Mouse (Mus musculus): ENCODE data around the gene Usp12. TPM values are rescaled to one million over a fixed set of nuclear protein-coding genes. Genes with fewer than 3 reads are reported as not detected.
"Not testable (repeated sequence)": the region's sequence is repeated elsewhere in the genome, so short reads cannot be mapped to it uniquely, and the experiment has no call there.

Gene Usp12
- polyA plus RNA-seq, 1 experiment from 2014 or later = 23.0 TPM

- no peaks in the 10 kb centered on the region for H3K9me3 ChIP-seq (ENCODE audit: low read length)
- WGBS = 59% methylated on average over 6 of the region's 6 CpGs
- no peaks in the 10 kb centered on the region; the same call in 1 of the 2 replicates for H3K4me1 ChIP-seq (ENCODE audit: insufficient read depth, low read length)
- H3K4me3 ChIP-seq (ENCODE audit: low read length) = no peak overlapping the region
- no peak overlapping the region for H3K4me2 ChIP-seq (replicated peaks; ENCODE audit: low read depth, low read length)
- no peak overlapping the region for H3K27ac ChIP-seq (ENCODE audit: low read length)
- H3K36me3 ChIP-seq (ENCODE audit: insufficient read depth, low read length) = peaks cover 19% of the 10 kb centered on the region
- no peak overlapping the region for H3K9ac ChIP-seq (replicated peaks; ENCODE audit: low read length)
- no peaks in the 10 kb centered on the region for H3K27me3 ChIP-seq (ENCODE audit: insufficient read depth, low read length)
- ATAC-seq (ENCODE audit: low FRiP score, low TSS enrichment) = peak; percentile 66; the same call in 1 of the 2 replicates
Measured at GRCm38 (mm10) chr5:146759159-146759558, 35.6 kb downstream of the Usp12 start.

DNA sequence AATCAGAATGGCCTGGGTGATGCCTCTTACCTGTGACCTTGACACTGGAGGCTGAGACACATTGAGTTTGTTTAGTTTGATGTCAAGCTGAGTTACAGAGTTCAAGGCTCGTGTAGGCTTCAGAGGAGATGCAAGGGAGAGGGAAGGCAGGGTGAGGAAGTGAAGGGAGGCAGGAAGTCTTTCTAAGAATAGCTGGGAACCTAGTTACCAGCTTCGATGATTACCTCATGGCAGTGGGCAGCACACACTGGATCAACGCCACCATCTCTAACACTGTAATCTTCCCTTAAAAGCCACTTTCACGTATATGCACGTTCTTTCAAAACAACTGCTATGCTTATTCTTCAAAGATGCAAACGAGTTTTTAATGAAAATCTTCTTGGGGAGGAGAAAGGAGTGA lies 36.9 kb downstream of the Usp12 start:
- no peak for ATAC-seq (ENCODE audit: low FRiP score, low TSS enrichment)
- Histone ChIP-seq H3K9me3 (ENCODE audit: low read length) (no peaks in the 10 kb centered on the region), H3K4me1 (ENCODE audit: insufficient read depth, low read length) (no peaks in the 10 kb centered on the region; the same call in 1 of the 2 replicates), H3K27me3 (ENCODE audit: insufficient read depth, low read length) (no peaks in the 10 kb centered on the region), H3K4me2 (replicated peaks; ENCODE audit: low read depth, low read length) (no peak overlapping the region), H3K27ac (ENCODE audit: low read length) (no peak overlapping the region), H3K4me3 (ENCODE audit: low read length) (no peak overlapping the region), H3K36me3 (ENCODE audit: insufficient read depth, low read length) (peaks cover 26% of the 10 kb centered on the region), H3K9ac (replicated peaks; ENCODE audit: low read length) (no peak overlapping the region)
- WGBS = 75% methylated on average over 6 of the region's 6 CpGs

- Histone ChIP-seq H3K4me3 (ENCODE audit: low read length) (no peak overlapping the region), H3K27ac (ENCODE audit: low read length) (no peak overlapping the region), H3K9me3 (ENCODE audit: low read length) (no peaks in the 10 kb centered on the region), H3K4me2 (replicated peaks; ENCODE audit: low read depth, low read length) (no peak overlapping the region), H3K9ac (replicated peaks; ENCODE audit: low read length) (no peak overlapping the region), H3K36me3 (ENCODE audit: insufficient read depth, low read length) (peaks cover 27% of the 10 kb centered on the region), H3K4me1 (ENCODE audit: insufficient read depth, low read length) (no peaks in the 10 kb centered on the region; the same call in 1 of the 2 replicates), H3K27me3 (ENCODE audit: insufficient read depth, low read length) (no peaks in the 10 kb centered on the region)
- WGBS = 74% methylated on average over 5 of the region's 5 CpGs
- ATAC-seq (ENCODE audit: low FRiP score, low TSS enrichment) = no peak
Measured at GRCm38 (mm10) chr5:146757316-146757715, 37.5 kb downstream of the Usp12 start.

GRCm38 (mm10) chr5:146753181-146753580 lies 41.6 kb downstream of the Usp12 start:
- ATAC-seq (ENCODE audit: low FRiP score, low TSS enrichment) = no peak
- H3K4me2 ChIP-seq (replicated peaks; ENCODE audit: low read depth, low read length) = no peak overlapping the region
- no peak overlapping the region for H3K4me3 ChIP-seq (ENCODE audit: low read length)
- H3K9ac ChIP-seq (replicated peaks; ENCODE audit: low read length) = no peak overlapping the region
- H3K36me3 ChIP-seq (ENCODE audit: insufficient read depth, low read length) = peaks cover 47% of the 10 kb centered on the region
- 94% methylated on average over 8 of the region's 8 CpGs for WGBS
- no peaks in the 10 kb centered on the region for H3K27me3 ChIP-seq (ENCODE audit: insufficient read depth, low read length)
- H3K9me3 ChIP-seq (ENCODE audit: low read length) = no peaks in the 10 kb centered on the region
- no peaks in the 10 kb centered on the region for H3K4me1 ChIP-seq (ENCODE audit: insufficient read depth, low read length)
- no peak overlapping the region for H3K27ac ChIP-seq (ENCODE audit: low read length)

GRCm38 (mm10) chr5:146750958-146751357 lies 43.8 kb downstream of the Usp12 start:
- no peak overlapping the region for H3K9ac ChIP-seq (replicated peaks; ENCODE audit: low read length)
- H3K4me1 ChIP-seq (ENCODE audit: insufficient read depth, low read length) = no peaks in the 10 kb centered on the region
- H3K27me3 ChIP-seq (ENCODE audit: insufficient read depth, low read length) = no peaks in the 10 kb centered on the region
- no peak for ATAC-seq (ENCODE audit: low FRiP score, low TSS enrichment)
- WGBS = 87% methylated on average over 7 of the region's 7 CpGs
- no peak overlapping the region for H3K4me3 ChIP-seq (ENCODE audit: low read length)
- H3K9me3 ChIP-seq (ENCODE audit: low read length) = no peaks in the 10 kb centered on the region
- no peak overlapping the region for H3K27ac ChIP-seq (ENCODE audit: low read length)
- H3K36me3 ChIP-seq (ENCODE audit: insufficient read depth, low read length) = peaks cover 49% of the 10 kb centered on the region
- H3K4me2 ChIP-seq (replicated peaks; ENCODE audit: low read depth, low read length) = no peak overlapping the region

- 89% methylated on average over 7 of the region's 7 CpGs for WGBS
Measured at GRCm38 (mm10) chr5:146750273-146750672, 44.5 kb downstream of the Usp12 start.

DNA sequence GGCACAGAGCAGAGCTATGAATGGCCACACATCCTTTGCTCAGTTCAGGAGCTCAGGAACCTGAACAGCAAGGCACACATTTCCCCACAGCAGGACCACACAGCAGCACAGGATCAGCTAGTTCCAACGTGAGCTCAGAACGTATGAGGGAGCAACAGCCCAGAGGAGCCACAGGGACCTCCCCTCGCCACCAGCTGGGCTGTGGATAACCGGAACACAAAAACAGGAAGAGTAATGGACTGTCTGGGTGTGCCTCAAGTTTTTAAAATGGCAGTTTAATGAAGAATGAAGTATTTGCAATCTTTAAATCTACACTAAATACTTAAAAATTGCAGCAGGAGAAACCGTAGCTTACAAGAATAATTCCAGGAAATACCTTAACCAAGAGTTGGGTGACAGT lies 44.9 kb downstream of the Usp12 start:
- peaks cover 48% of the 10 kb centered on the region for H3K36me3 ChIP-seq (ENCODE audit: insufficient read depth, low read length)
- no peak overlapping the region for H3K9ac ChIP-seq (replicated peaks; ENCODE audit: low read length)
- H3K4me1 ChIP-seq (ENCODE audit: insufficient read depth, low read length) = no peaks in the 10 kb centered on the region
- no peaks in the 10 kb centered on the region for H3K27me3 ChIP-seq (ENCODE audit: insufficient read depth, low read length)
- no peak for ATAC-seq (ENCODE audit: low FRiP score, low TSS enrichment)
- WGBS = 84% methylated on average over 5 of the region's 5 CpGs
- no peaks in the 10 kb centered on the region for H3K9me3 ChIP-seq (ENCODE audit: low read length)
- H3K4me2 ChIP-seq (replicated peaks; ENCODE audit: low read depth, low read length) = no peak overlapping the region
- no peak overlapping the region for H3K4me3 ChIP-seq (ENCODE audit: low read length)
- H3K27ac ChIP-seq (ENCODE audit: low read length) = no peak overlapping the region

More at GRCm38 (mm10) chr5:146750273-146750672, 44.5 kb downstream of the Usp12 start:
- Histone ChIP-seq H3K27me3 (ENCODE audit: insufficient read depth, low read length) (no peaks in the 10 kb centered on the region), H3K4me3 (ENCODE audit: low read length) (no peak overlapping the region), H3K9ac (replicated peaks; ENCODE audit: low read length) (no peak overlapping the region), H3K36me3 (ENCODE audit: insufficient read depth, low read length) (peaks cover 49% of the 10 kb centered on the region), H3K4me2 (replicated peaks; ENCODE audit: low read depth, low read length) (no peak overlapping the region), H3K27ac (ENCODE audit: low read length) (no peak overlapping the region), H3K4me1 (ENCODE audit: insufficient read depth, low read length) (no peaks in the 10 kb centered on the region), H3K9me3 (ENCODE audit: low read length) (no peaks in the 10 kb centered on the region)
- no peak for ATAC-seq (ENCODE audit: low FRiP score, low TSS enrichment)

DNA sequence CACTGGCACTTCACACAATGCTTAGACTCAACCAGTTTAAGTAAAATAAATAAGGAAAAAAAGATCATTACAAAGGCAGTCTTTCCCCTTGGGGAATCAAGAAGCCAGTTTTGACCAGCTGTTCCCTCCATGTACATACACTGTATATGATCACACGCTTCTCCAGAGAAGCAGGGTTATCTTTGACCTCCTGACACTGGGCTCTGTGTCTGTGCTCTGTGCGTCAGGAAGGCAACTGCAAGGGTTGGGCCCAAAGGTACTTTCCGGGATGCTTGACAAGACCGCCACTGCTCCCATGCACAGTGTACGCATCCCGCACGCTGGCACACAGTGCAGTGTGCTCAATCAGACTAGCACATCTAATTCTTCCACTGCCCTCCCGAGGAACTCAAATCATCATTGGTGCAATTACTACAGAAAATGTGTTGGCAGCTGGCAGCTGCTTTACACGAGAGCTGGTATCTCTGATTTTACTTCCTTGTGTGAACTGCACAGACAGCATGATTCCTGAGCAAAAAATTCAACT lies 57.8 kb downstream of the Usp12 start:
- Histone ChIP-seq H3K9ac (replicated peaks; ENCODE audit: low read length) (no peak overlapping the region), H3K27me3 (ENCODE audit: insufficient read depth, low read length) (no peaks in the 10 kb centered on the region), H3K4me2 (replicated peaks; ENCODE audit: low read depth, low read length) (no peak overlapping the region), H3K27ac (ENCODE audit: low read length) (no peak overlapping the region), H3K36me3 (ENCODE audit: insufficient read depth, low read length) (peaks cover 57% of the 10 kb centered on the region), H3K9me3 (ENCODE audit: low read length) (no peaks in the 10 kb centered on the region), H3K4me3 (ENCODE audit: low read length) (no peak overlapping the region), H3K4me1 (ENCODE audit: insufficient read depth, low read length) (no peaks in the 10 kb centered on the region)
- WGBS = 87% methylated on average over 9 of the region's 9 CpGs
- no peak for ATAC-seq (ENCODE audit: low FRiP score, low TSS enrichment)

GRCm38 (mm10) chr5:146736348-146736747 lies 58.5 kb downstream of the Usp12 start:
- Histone ChIP-seq H3K9ac (replicated peaks; ENCODE audit: low read length) (no peak overlapping the region), H3K4me2 (replicated peaks; ENCODE audit: low read depth, low read length) (no peak overlapping the region), H3K9me3 (ENCODE audit: low read length) (no peaks in the 10 kb centered on the region), H3K4me3 (ENCODE audit: low read length) (no peak overlapping the region), H3K27me3 (ENCODE audit: insufficient read depth, low read length) (no peaks in the 10 kb centered on the region), H3K4me1 (ENCODE audit: insufficient read depth, low read length) (no peaks in the 10 kb centered on the region), H3K36me3 (ENCODE audit: insufficient read depth, low read length) (peaks cover 55% of the 10 kb centered on the region), H3K27ac (ENCODE audit: low read length) (no peak overlapping the region)
- WGBS = 86% methylated on average over 18 of the region's 18 CpGs
- ATAC-seq (ENCODE audit: low FRiP score, low TSS enrichment) = no peak

- not testable (repeated sequence) for H3K4me3 ChIP-seq (ENCODE audit: low read length); H3K9me3 ChIP-seq (ENCODE audit: low read length); H3K4me2 ChIP-seq (replicated peaks; ENCODE audit: low read depth, low read length); H3K27me3 ChIP-seq (ENCODE audit: insufficient read depth, low read length); ATAC-seq (ENCODE audit: low FRiP score, low TSS enrichment); H3K27ac ChIP-seq (ENCODE audit: low read length); H3K4me1 ChIP-seq (ENCODE audit: insufficient read depth, low read length); H3K9ac ChIP-seq (replicated peaks; ENCODE audit: low read length)
- H3K36me3 ChIP-seq (ENCODE audit: insufficient read depth, low read length) = peaks cover 47% of the 10 kb centered on the region
- WGBS = 92% methylated on average over 1 of the region's 9 CpGs
Measured at GRCm38 (mm10) chr5:146735054-146735453, 59.8 kb downstream of the Usp12 start.
